Mouse (Mus musculus): ENCODE measurements at regions not wholly inside any gene's neighbourhood (a gene's known extent, or its start where the extent isn't known, plus 50 kb on each side); places are given as distances from the start of the nearest gene placed in this dataset.

DNA sequence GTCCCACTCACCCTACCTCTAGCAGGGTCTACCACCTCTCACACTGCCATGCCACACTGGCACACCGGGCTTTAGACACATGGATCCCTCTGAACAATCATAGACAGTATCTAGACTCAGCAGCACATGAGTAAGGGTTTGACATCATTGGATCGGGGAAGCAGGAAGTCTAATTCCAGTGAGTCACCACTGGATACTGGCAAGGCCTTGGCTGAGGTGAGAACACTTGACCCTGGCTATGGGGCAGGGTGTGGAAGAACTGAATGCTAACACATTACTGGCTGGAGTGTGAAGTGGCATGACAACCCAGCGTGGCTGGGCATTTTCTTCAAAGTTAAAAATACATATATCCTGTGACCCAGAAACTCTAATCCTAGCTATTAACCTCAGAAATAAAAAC, 114.4 kb downstream of the H2afy start:
- Histone ChIP-seq H3K27ac (ENCODE audit: insufficient read depth, low read length) (no peak overlapping the region), H3K4me3 (ENCODE audit: insufficient read depth, low read length) (no peak overlapping the region), H3K4me1 (ENCODE audit: control insufficient read depth, insufficient read depth, low read length) (no peaks in the 10 kb centered on the region)
- TF ChIP-seq POLR2A (IDR thresholded peaks at IDR 0.05; ENCODE audit: extremely low read depth, insufficient read depth, low read length) (no peak), CTCF (IDR thresholded peaks at IDR 0.05; ENCODE audit: extremely low read depth, insufficient read depth, low read length) (no peak)

DNA sequence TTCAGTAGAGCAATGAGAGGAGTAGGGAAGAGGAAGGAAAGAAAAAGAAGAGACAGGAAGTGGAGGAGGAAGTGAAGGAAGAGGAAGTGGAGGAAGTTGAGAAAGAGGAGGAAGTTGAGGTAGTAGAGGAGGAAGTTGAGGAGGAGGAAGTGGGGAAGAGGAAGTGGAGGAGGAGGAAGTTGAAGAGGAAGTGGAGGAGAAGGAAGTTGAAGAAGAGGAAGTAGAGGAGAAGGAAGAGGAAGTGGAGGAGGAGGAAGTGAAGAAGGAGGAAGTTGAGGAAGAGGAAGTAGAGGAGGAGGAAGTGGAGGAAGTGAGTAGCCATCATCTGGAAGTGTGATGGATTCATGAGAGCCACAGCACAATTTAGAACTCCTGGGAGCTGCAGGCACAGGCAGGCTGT, 122.2 kb downstream of the H2afy start:
- no peak overlapping the region for H3K4me3 ChIP-seq (ENCODE audit: insufficient read depth, low read length)
- H3K4me1 ChIP-seq (ENCODE audit: control insufficient read depth, insufficient read depth, low read length) = no peaks in the 10 kb centered on the region
- TF ChIP-seq POLR2A (IDR thresholded peaks at IDR 0.05; ENCODE audit: extremely low read depth, insufficient read depth, low read length) (no peak), CTCF (IDR thresholded peaks at IDR 0.05; ENCODE audit: extremely low read depth, insufficient read depth, low read length) (no peak)
- no peak overlapping the region for H3K27ac ChIP-seq (ENCODE audit: insufficient read depth, low read length)

DNA sequence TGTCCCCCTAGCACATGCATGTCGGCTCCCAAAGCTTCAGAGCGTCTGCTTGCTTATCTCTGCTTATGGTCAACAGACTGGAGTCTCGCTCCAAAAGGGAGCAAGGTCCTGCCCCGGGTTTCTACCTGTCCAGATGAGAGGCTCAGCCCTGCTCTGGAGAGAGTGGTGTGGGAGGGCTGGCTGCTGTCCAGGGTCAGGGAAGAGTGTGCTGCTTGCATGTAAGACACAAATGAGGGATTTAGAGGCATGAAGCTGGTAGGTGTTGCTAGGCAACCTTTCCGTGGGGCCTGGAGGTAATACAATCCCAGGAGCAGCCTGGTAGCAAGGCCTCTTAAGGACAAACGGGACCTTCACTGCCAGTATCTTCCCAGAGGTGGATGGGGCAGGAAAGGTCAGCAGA, 125.7 kb downstream of the H2afy start:
- Histone ChIP-seq H3K4me3 (ENCODE audit: insufficient read depth, low read length) (no peak overlapping the region), H3K4me1 (ENCODE audit: control insufficient read depth, insufficient read depth, low read length) (no peaks in the 10 kb centered on the region), H3K27ac (ENCODE audit: insufficient read depth, low read length) (no peak overlapping the region)
- no peak for TF ChIP-seq CTCF (IDR thresholded peaks at IDR 0.05; ENCODE audit: extremely low read depth, insufficient read depth, low read length)
- no peak for TF ChIP-seq POLR2A (IDR thresholded peaks at IDR 0.05; ENCODE audit: extremely low read depth, insufficient read depth, low read length)

GRCm38 (mm10) chr13:56006827-56007226, 129.3 kb downstream of the H2afy start:
- no peak for TF ChIP-seq CTCF (IDR thresholded peaks at IDR 0.05; ENCODE audit: extremely low read depth, insufficient read depth, low read length)
- TF ChIP-seq POLR2A (IDR thresholded peaks at IDR 0.05; ENCODE audit: extremely low read depth, insufficient read depth, low read length) = no peak
- H3K4me3 ChIP-seq (ENCODE audit: insufficient read depth, low read length) = no peak overlapping the region
- H3K27ac ChIP-seq (ENCODE audit: insufficient read depth, low read length) = no peak overlapping the region
- no peaks in the 10 kb centered on the region for H3K4me1 ChIP-seq (ENCODE audit: control insufficient read depth, insufficient read depth, low read length)

DNA sequence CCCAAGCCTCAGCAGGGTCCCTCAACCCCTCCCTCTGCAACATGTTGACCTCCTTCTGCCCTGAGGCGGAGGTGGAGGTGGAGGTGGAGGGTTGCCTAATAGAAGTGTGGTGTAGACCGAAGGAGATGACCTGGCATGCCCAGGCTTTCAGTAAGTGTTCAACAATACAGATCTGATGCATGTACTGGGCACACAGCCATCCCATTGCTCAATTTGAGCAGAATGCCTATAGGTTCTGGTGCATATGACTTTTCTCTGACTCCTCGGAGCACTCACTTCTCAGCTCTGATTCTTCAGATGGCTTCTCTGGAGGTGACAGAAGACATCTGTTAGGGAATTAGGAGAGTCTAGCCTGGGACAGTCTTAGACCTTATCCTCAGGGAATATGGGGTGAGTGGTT, 130.4 kb downstream of the H2afy start:
- H3K4me3 ChIP-seq (ENCODE audit: insufficient read depth, low read length) = no peak overlapping the region
- TF ChIP-seq POLR2A (IDR thresholded peaks at IDR 0.05; ENCODE audit: extremely low read depth, insufficient read depth, low read length) (no peak), CTCF (IDR thresholded peaks at IDR 0.05; ENCODE audit: extremely low read depth, insufficient read depth, low read length) (no peak)

DNA sequence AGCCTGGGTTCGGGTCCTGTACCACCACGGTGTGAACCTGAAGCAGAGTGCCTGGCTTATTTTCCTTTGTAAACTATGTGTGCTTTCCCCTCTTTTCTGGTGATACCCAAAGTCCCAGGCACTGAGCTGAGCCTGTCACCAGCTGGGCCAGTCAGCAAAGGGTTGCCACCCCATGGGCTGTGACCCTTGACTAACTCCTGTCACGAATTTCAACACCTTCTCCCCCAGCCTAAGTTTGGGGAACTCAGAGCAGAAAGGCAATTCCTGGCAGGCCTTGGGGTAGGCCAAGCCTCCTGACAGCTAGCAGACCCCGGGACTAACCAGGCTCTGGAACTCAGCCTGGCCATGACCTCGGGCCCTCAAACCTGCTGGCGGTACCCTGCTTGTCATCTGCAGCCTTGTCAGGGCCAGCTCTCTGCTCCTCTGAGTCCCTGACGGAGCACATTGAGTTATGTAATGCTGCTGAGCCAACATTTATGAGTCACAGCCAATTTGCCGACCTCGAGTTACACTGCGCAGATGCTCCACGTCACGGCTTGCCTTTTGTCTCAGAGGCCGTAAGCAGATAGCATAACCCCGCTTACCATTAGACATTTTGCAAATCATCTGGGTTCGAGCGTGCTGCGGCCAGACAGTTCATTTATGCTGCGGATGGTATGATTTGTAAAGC, 132.3 kb downstream of the H2afy start:
- Histone ChIP-seq H3K4me1 (ENCODE audit: control insufficient read depth, insufficient read depth, low read length) (no peaks in the 10 kb centered on the region), H3K27ac (ENCODE audit: insufficient read depth, low read length) (no peak overlapping the region), H3K4me3 (ENCODE audit: insufficient read depth, low read length) (no peak overlapping the region)
- no peak for TF ChIP-seq CTCF (IDR thresholded peaks at IDR 0.05; ENCODE audit: extremely low read depth, insufficient read depth, low read length)
- 0 out of 2 replicates have a peak, but pooled peaks have one; percentile 11 for TF ChIP-seq POLR2A (IDR thresholded peaks at IDR 0.05; ENCODE audit: extremely low read depth, insufficient read depth, low read length)

More for the DNA sequence above, 130.4 kb downstream of the H2afy start:
- H3K27ac ChIP-seq (ENCODE audit: insufficient read depth, low read length) = no peak overlapping the region
- H3K4me1 ChIP-seq (ENCODE audit: control insufficient read depth, insufficient read depth, low read length) = no peaks in the 10 kb centered on the region

DNA sequence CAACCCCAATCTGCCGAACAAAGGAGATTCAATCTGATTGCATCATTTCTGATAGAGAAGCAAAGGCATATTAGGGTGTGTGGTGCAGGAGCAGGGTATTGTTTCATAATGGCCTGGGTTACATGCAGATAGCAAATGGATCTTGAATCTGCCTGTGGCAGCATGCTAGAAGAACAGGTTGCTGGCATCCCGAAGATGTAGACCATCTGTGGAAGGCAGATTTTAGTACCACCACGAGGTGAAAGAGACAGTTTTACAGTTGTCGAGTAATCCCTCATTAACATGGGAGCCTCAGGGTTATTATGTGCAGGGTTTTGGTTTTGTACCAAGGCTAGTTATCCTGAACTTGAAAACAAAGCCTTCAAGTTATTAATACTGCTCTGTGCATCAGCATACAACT, 140.9 kb downstream of the H2afy start:
- 0 out of 2 replicates have a peak, but pooled peaks cover under 1% of the 10 kb centered on the region for H3K4me1 ChIP-seq (ENCODE audit: control insufficient read depth, insufficient read depth, low read length)
- no peak for TF ChIP-seq CTCF (IDR thresholded peaks at IDR 0.05; ENCODE audit: extremely low read depth, insufficient read depth, low read length)
- TF ChIP-seq POLR2A (IDR thresholded peaks at IDR 0.05; ENCODE audit: extremely low read depth, insufficient read depth, low read length) = no peak
- no peak overlapping the region for H3K4me3 ChIP-seq (ENCODE audit: insufficient read depth, low read length)
- H3K27ac ChIP-seq (ENCODE audit: insufficient read depth, low read length) = no peak overlapping the region

- TF ChIP-seq POLR2A (IDR thresholded peaks at IDR 0.05; ENCODE audit: extremely low read depth, insufficient read depth, low read length) = no peak
- no peak for TF ChIP-seq CTCF (IDR thresholded peaks at IDR 0.05; ENCODE audit: extremely low read depth, insufficient read depth, low read length)
- no peak overlapping the region for H3K27ac ChIP-seq (ENCODE audit: insufficient read depth, low read length)
- H3K4me1 ChIP-seq (ENCODE audit: control insufficient read depth, insufficient read depth, low read length) = peaks cover 3% of the 10 kb centered on the region; the same call in 1 of the 2 replicates
- no peak overlapping the region for H3K4me3 ChIP-seq (ENCODE audit: insufficient read depth, low read length)
Observed at GRCm38 (mm10) chr13:55994460-55994859, 141.7 kb downstream of the H2afy start.

DNA sequence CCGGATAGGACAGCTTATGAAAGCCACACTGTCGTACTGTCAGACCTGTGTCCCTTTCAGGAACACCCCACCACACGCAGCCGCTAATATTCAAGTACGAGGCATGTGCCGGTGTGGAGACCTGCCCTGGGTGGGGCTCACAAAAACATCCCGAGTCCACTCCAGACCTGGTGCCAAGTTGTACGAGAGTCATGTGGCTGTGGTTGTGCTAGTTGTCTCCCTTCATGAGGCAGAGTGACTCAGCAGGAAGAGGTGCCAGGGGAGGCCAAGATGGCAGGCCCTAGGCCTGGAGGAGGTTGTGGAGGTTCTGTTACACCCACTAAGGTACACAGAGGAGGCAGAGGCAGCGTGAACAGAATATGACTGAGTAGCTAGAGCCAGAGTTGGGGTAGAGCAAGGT, 143.5 kb downstream of the H2afy start:
- no peak overlapping the region for H3K27ac ChIP-seq (ENCODE audit: insufficient read depth, low read length)
- H3K4me1 ChIP-seq (ENCODE audit: control insufficient read depth, insufficient read depth, low read length) = peaks cover 3% of the 10 kb centered on the region; the same call in 1 of the 2 replicates
- no peak overlapping the region for H3K4me3 ChIP-seq (ENCODE audit: insufficient read depth, low read length)
- TF ChIP-seq POLR2A (IDR thresholded peaks at IDR 0.05; ENCODE audit: extremely low read depth, insufficient read depth, low read length) (no peak), CTCF (IDR thresholded peaks at IDR 0.05; ENCODE audit: extremely low read depth, insufficient read depth, low read length) (no peak)

GRCm38 (mm10) chr13:55991216-55991615, 144.9 kb downstream of the H2afy start:
- TF ChIP-seq POLR2A (IDR thresholded peaks at IDR 0.05; ENCODE audit: extremely low read depth, insufficient read depth, low read length) = no peak
- TF ChIP-seq CTCF (IDR thresholded peaks at IDR 0.05; ENCODE audit: extremely low read depth, insufficient read depth, low read length) = no peak
- Histone ChIP-seq H3K4me3 (ENCODE audit: insufficient read depth, low read length) (no peak overlapping the region), H3K27ac (ENCODE audit: insufficient read depth, low read length) (no peak overlapping the region), H3K4me1 (ENCODE audit: control insufficient read depth, insufficient read depth, low read length) (peaks cover 3% of the 10 kb centered on the region; the same call in 1 of the 2 replicates)
